Mouse (Mus musculus) E14TG2a.4 (cell line): Measurements from ENCODE around the gene Sde2.
A peak's percentile ranks its signal among the peaks of the same experiment; 100 is the strongest.
"Not testable (repeated sequence)": the region's sequence is repeated elsewhere in the genome, so short reads cannot be mapped to it uniquely, and the experiment has no call there.

ENCODE experiments used
- H3K27me3 ChIP-seq: 2 replicates; pipeline ENCODE4 v1.6.1; 2014; ENCODE audit warnings: low read length, control low read depth; ENCODE audit not compliant: insufficient read depth
- H3K36me3 ChIP-seq: 2 replicates; pipeline ENCODE4 v1.6.1; 2014; ENCODE audit warnings: low read length, control low read depth; ENCODE audit not compliant: insufficient read depth
- H3K4me1 ChIP-seq: replicated peaks from 2 replicates; pipeline ENCODE4 v1.6.1; 2014; ENCODE audit warnings: low read depth, low read length, control low read depth
- H3K4me3 ChIP-seq: replicated peaks from 2 replicates; pipeline ENCODE4 v1.5.1; 2014; ENCODE audit warnings: mild to moderate bottlenecking, low read length
- H3K9me3 ChIP-seq: 2 replicates; pipeline ENCODE4 v1.6.1; 2014; ENCODE audit warnings: low read length, control low read depth
- CTCF ChIP-seq: conservative IDR thresholded peaks from 2 replicates; pipeline ENCODE4 v1.5.1; 2014; ENCODE audit warnings: low read length
- NANOG ChIP-seq: IDR thresholded peaks from 2 replicates; pipeline ENCODE4 v1.6.1; 2014; ENCODE audit warnings: borderline replicate concordance, low read length, mixed read lengths
- POU5F1 ChIP-seq: IDR thresholded peaks from 2 replicates; pipeline ENCODE4 v1.6.1; 2014; ENCODE audit warnings: low read length, borderline replicate concordance

The Sde2 gene

DNA sequence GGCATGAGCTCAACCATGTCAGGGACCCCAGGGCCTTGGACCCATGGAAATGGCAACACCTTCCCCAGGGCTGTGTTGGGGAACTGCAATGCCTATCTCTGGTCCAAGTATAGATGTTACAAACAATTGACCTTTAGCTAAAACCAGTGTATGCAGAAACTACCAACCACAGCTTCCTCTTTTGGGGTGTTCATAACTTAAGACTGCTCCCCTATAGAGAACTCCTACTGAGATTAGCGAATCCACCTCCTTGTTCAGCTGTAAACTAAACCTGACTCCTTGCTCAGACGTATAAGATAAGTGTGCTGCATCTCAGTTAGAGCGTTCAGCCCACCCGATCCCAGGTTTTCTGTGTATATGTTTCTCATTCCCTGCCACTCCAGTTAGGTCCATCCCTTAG is 24.3 kb upstream of the Sde2 start:
- no peak for TF ChIP-seq CTCF
- no peak for TF ChIP-seq POU5F1
- no peak for TF ChIP-seq NANOG
- no peak overlapping the region for H3K4me3 ChIP-seq
- peaks cover 51% of the 10 kb centered on the region for H3K27me3 ChIP-seq
- H3K9me3 ChIP-seq: no peaks in the 10 kb centered on the region
- peaks cover 25% of the 10 kb centered on the region for H3K4me1 ChIP-seq
- no peaks in the 10 kb centered on the region for H3K36me3 ChIP-seq

DNA sequence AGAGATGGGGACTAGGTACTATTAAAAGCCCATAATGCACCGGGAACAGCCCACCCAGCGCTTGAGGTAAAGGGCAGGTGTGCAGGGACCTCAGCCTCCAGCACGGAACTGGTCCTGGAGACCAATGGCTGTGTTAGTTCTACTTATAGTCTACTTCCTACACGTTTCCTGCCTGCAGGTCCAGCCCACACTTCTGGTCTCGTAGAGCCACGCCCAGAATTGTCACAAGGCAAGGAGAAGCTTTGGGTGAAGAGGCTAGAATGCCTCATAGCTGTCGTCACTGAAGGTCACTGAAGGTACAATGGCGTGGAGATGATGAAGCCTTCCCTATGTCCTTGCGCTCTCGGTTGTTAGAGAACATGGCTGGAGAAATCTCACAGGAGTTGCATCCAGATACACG is 21.2 kb upstream of the Sde2 start:
- Histone ChIP-seq H3K9me3 (no peaks in the 10 kb centered on the region), H3K4me1 (peaks cover 25% of the 10 kb centered on the region), H3K36me3 (no peaks in the 10 kb centered on the region), H3K4me3 (peak overlapping the region; percentile 64), H3K27me3 (peaks cover 44% of the 10 kb centered on the region)
- TF ChIP-seq NANOG (no peak), POU5F1 (no peak), CTCF (no peak)

DNA sequence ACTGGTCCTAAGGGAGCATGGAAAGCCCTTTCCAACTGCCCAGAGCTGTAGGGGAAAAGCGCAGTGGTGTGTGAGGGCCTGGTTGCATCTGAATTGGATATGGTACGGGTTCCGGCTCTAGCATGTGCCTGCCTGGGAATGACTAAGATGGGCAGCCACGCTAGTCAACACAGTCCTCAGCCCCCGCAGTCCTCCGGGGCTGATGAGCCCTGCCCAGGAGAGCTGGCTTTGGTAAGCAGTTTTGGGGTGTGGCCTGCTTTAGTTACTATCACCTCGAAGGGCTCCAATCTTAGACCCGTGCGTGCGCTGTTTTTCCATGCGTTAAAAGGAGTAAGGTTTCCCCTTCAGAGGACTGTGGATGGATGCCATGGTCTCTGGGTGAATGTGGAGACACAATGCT is 20.8 kb upstream of the Sde2 start:
- H3K4me3 ChIP-seq: peak overlapping the region; percentile 64
- H3K4me1 ChIP-seq: peaks cover 25% of the 10 kb centered on the region
- TF ChIP-seq CTCF: no peak
- no peak for TF ChIP-seq NANOG
- TF ChIP-seq POU5F1: no peak
- peaks cover 40% of the 10 kb centered on the region for H3K27me3 ChIP-seq
- H3K36me3 ChIP-seq: no peaks in the 10 kb centered on the region
- no peaks in the 10 kb centered on the region for H3K9me3 ChIP-seq

GRCm38 (mm10) chr1:180830588-180831346 is 20.2 kb upstream of the Sde2 start:
- TF ChIP-seq NANOG (no peak), CTCF (no peak), POU5F1 (no peak)
- peaks cover 25% of the 10 kb centered on the region for H3K4me1 ChIP-seq
- no peaks in the 10 kb centered on the region for H3K9me3 ChIP-seq
- H3K4me3 ChIP-seq: peak overlapping the region; percentile 64
- peaks cover 35% of the 10 kb centered on the region for H3K27me3 ChIP-seq
- H3K36me3 ChIP-seq: no peaks in the 10 kb centered on the region

DNA sequence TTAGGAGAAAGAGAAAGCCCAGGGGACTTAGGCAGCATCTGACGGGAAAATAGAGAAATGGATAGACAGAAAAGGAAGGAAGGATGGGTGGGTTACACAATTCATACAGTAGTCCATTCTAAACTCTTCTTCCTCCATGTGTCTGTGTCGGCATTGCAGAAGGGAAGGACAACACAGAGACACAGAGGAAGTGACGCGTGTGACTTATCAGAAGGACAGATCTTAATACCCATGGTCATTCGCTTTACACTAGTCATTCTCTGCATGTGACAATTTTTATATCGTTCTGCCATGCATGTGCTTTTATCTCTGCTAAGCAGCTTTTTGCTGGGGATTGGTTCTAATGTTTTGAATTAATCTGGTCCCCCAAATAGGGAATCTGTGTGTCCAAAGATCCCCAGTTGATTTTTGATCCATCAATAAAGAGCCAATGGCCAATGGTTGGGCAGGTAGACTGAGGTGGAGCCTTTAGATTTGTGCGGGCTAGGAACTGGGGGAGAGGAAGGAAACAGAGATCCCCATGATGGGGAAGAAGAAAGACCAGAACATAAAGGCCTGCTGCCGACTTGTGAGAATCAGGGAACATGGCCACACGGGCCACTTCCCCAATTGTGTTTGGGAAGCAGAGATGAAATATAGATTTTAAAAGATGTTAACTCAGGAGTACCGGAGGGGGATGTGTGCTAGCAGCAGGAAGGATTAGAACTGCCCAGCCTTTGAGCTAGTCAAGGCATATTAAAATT is 15.5 kb upstream of the Sde2 start:
- Histone ChIP-seq H3K9me3 (no peaks in the 10 kb centered on the region), H3K27me3 (peaks cover 11% of the 10 kb centered on the region), H3K4me1 (peaks cover 10% of the 10 kb centered on the region), H3K36me3 (no peaks in the 10 kb centered on the region), H3K4me3 (no peak overlapping the region)
- TF ChIP-seq NANOG: no peak
- no peak for TF ChIP-seq CTCF
- TF ChIP-seq POU5F1: no peak

DNA sequence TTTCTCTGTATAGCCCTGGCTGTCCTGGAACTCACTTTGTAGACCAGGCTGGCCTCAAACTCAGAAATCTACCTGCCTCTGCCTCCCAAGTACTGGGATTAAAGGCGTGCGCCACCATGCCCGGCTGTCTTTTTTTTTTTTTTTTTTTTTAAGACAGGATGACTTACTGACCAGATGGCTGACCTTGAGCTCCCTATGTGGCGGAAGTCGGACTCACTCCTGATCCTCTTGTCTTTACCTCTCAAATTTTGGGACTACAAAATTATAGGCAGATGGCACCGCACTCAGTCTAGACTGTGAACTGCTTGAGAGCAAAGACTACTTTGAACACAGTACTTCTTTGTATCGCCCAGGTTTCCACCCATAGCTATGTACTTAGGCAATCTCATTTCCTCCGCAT is 14.5 kb upstream of the Sde2 start:
- not testable (repeated sequence) for H3K4me3 ChIP-seq, H3K4me1 ChIP-seq, H3K36me3 ChIP-seq, H3K9me3 ChIP-seq, H3K27me3 ChIP-seq

DNA sequence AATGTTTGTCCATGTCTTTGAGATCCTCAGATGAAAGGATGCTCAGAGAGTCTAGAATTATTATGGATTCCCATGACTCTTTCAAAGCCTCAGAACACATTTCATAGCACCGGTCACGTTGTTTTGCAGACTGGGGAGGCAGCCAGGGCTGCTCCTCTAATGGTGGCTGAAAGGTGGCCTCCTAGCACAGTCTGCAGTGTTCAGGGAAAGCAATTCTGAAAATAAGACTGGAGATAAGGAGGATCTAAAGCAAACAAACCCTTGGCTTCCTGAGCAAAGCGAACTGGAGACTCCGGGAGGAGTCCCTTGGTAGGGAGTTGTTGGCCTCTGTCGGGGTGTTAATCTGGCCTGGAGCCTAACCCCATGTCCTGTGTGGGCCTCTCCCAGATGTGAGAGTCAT is 13.7 kb upstream of the Sde2 start:
- H3K27me3 ChIP-seq: peaks cover 15% of the 10 kb centered on the region; the same call in 1 of the 2 replicates
- no peak overlapping the region for H3K4me3 ChIP-seq
- no peak for TF ChIP-seq POU5F1
- TF ChIP-seq NANOG: no peak
- TF ChIP-seq CTCF: no peak
- no peaks in the 10 kb centered on the region for H3K4me1 ChIP-seq
- H3K36me3 ChIP-seq: no peaks in the 10 kb centered on the region
- no peaks in the 10 kb centered on the region for H3K9me3 ChIP-seq

DNA sequence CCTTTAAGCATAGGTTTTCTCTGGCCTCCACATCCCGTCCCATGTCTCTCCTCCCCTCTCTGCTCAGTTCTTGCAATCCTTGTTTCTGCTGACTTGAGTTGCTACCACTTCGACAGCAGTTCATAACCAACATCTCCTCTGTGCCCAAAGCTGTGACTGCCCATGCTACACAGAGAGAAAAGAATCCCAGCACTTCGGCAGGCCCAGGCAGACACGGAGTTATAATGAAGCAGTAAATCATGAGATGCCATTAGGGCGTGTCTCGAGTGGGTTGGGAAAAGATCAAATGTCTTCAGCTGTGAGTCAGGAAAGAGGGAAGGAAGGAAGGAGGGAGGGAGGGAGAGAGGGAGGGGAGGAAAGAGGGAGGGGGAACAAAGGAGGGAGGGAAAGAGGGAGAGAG is 12.9 kb upstream of the Sde2 start:
- H3K4me1 ChIP-seq: no peaks in the 10 kb centered on the region
- no peak overlapping the region for H3K4me3 ChIP-seq
- H3K27me3 ChIP-seq: peaks cover 16% of the 10 kb centered on the region; the same call in 1 of the 2 replicates
- no peaks in the 10 kb centered on the region for H3K9me3 ChIP-seq
- no peak for TF ChIP-seq POU5F1
- no peaks in the 10 kb centered on the region for H3K36me3 ChIP-seq
